Mouse (Mus musculus): ENCODE measurements at regions not wholly inside any gene's neighbourhood (a gene's known extent, or its start where the extent isn't known, plus 50 kb on each side); places are given as distances from the start of the nearest gene placed in this dataset.

GRCm38 (mm10) chr3:6532366-6532765 lies 87.9 kb downstream of the 1700008P02Rik start:
- no peak for DNase-seq (ENCODE audit: low spot score in 2 of 2)

DNA sequence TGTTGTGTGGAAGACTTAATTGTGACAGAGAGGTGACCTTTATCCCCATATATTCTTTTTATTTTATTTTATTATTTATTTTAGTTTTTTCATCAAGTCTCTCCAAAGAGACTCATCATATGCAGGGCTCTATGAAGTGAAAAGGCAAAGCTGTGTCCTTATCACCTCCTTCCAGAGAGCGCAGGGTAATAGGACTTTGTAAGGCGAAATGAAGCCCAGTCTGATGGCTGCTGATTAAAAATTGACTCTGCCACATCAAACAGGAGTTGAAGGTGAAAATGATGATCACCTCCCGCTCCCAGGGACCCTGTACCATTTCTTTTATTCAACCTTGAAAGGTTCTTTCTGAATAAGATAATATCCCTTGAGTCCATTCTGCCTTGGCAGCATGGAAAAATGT lies 94.3 kb downstream of the 1700008P02Rik start:
- no peak for DNase-seq (ENCODE audit: low spot score in 2 of 2)

GRCm38 (mm10) chr3:6525173-6525572 lies 95.1 kb downstream of the 1700008P02Rik start:
- no peak for DNase-seq (ENCODE audit: low spot score in 2 of 2)

- peak in 1 of 2 experiments; percentile 7 for DNase-seq (ENCODE audit: low spot score in 2 of 2)
These were observed 108.9 kb downstream of the 1700008P02Rik start for GRCm38 (mm10) chr3:6511351-6511750.

- no peak for DNase-seq (ENCODE audit: low spot score in 2 of 2)
These were observed 116.1 kb downstream of the 1700008P02Rik start for GRCm38 (mm10) chr3:6504136-6504535.

DNA sequence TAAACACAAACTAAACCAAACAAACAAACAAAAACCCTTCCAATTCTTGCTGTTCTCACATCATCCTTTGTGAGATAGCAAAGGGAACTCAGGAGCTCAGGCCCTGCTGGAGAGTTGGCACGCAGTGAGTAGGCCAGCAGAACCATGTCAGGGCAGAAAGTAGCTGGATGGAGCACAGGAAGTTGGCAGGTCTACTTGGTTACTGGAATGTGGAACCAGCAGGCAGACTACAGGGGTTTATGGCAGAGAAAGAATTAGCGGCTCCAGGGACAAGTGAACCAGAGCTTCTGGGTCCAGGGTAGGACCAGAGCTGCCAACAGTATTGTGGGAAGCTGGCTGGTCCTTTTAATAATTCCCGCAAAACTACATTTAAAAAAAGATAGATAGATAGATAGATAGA lies 136.2 kb downstream of the 1700008P02Rik start:
- no peak for DNase-seq (ENCODE audit: low spot score in 2 of 2)

GRCm38 (mm10) chr3:6481610-6482009 lies 138.6 kb downstream of the 1700008P02Rik start:
- DNase-seq (ENCODE audit: low spot score in 2 of 2): no peak

All from urinary bladder, postnatal 36 days (tissue).